Mouse (Mus musculus) gastrocnemius, postnatal 36 days (tissue): Measurements from ENCODE around the gene Leng8. TPM values are rescaled to one million over a fixed set of nuclear protein-coding genes. Genes with fewer than 3 reads are reported as not detected.
A peak's percentile ranks its signal among the peaks of the same experiment; 100 is the strongest.

Experiments
- DNase-seq, 2 experiments: peaks; one replicate each; pipeline ENCODE4 v3.0.0; 2022
- intact Hi-C: fragments of 180-260 bp; cut with DNase I; formaldehyde crosslinking; loops from one replicate; pipeline ENCODE4 v1.15.1; 2025
- total RNA-seq, 2 experiments: library from RNA; stranded (reverse); gene quantifications; 2 replicates each; pipeline ENCODE4 v1.2.3; 2021

Leng8 gene
- total RNA-seq, 2 experiments from 2014 or later = 32.8 to 43.8 TPM

DNA sequence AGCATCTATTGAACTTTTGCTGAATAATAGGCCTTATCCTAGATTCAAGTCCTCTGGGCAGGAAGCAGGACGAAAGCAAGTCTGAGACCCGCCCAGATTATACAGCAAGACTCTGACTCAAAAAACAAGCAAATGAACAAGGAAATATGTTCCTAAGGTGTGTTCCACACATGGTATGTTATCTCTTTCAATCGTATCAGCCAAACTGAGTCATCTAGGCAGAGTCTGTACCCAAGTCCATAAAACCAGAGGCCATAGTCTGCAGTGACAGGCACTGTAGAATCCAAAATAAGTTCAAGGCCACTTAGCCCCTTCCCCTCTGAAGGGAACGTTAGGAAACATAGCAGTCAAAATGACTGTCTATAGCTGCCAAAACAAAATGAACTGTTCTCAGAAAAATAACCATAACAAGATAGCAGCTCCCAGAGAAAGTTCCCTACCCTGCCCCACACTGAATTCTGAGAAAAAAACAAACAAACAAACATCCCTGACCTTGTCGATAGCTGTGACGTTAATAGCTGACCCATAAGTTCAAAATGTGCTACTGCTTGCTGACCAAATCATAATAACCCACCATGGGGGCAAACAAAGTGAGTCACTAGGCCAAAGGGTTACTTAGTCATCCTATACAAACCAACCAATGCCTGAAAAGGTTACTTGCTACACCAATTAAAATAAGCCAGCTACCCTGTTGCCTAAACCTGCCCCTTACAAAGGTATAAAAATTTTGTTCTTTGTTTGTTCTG lies 33.5 kb downstream of the Leng8 start:
- intact Hi-C loops = no loop called here
- DNase-seq = no peak

DNA sequence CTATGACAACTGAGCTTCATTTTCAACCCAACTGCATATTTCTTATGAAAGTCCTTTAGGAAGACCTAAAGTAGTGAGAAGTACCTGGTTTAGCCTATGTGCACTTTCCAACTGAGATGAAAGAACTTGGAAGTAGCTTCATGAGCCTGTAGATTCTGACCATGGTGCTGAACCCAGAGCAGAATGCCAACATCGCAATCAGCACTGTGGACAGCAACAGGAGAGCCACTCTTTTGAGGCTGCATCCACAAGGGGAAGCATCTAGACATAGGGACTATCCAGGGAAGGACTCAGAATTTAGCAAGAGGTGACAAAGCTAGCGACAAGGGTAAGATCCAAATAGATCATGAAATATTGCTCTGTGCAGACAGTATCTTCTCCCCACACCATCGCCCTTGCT lies 41.6 kb downstream of the Leng8 start:
- peak in 1 of 2 experiments; percentile 22 for DNase-seq
- intact Hi-C loops = no loop called here

Other genes starting within 250 kb of the Leng8 start
- gene Gm14548, start 238.9 kb upstream of the Leng8 start, total RNA-seq = under 1 TPM in 1 of 2 experiments, not detected in 1; 0.20 TPM
- gene Lilra6, start 221.5 kb upstream of the Leng8 start, total RNA-seq = not detected
- under 1 TPM; 0.08 to 0.54 TPM for gene Lair1, start 73.8 kb upstream of the Leng8 start, total RNA-seq
- gene Ttyh1, start 17.6 kb upstream of the Leng8 start, total RNA-seq = 1 to 10 TPM; 1.7 to 1.8 TPM
- 1 to 10 TPM; 2.0 to 2.9 TPM for gene Leng9, start 13.3 kb downstream of the Leng8 start, total RNA-seq
- 1 to 10 TPM; 2.0 to 3.1 TPM for gene Cdc42ep5, start 27.8 kb downstream of the Leng8 start, total RNA-seq
- not detected for gene Lilra5, start 100.7 kb downstream of the Leng8 start, total RNA-seq
- gene Ncr1, start 200.7 kb downstream of the Leng8 start, total RNA-seq = not detected